Mouse (Mus musculus) adrenal gland, postnatal 14 days (tissue): ENCODE results near the gene Acot7. TPM values are rescaled to one million over a fixed set of nuclear protein-coding genes. Genes with fewer than 3 reads are reported as not detected.

ENCODE experiments used
- DNase-seq: peaks from one replicate; pipeline ENCODE4 v3.0.0; 2021; ENCODE audit warnings: mixed read lengths
- total RNA-seq: library from RNA; stranded (reverse); gene quantifications from 2 replicates; pipeline ENCODE4 v1.2.3, GENCODE M21; 2021

Gene Acot7
- total RNA-seq, 1 experiment from 2014 or later: 32.2 TPM

DNA sequence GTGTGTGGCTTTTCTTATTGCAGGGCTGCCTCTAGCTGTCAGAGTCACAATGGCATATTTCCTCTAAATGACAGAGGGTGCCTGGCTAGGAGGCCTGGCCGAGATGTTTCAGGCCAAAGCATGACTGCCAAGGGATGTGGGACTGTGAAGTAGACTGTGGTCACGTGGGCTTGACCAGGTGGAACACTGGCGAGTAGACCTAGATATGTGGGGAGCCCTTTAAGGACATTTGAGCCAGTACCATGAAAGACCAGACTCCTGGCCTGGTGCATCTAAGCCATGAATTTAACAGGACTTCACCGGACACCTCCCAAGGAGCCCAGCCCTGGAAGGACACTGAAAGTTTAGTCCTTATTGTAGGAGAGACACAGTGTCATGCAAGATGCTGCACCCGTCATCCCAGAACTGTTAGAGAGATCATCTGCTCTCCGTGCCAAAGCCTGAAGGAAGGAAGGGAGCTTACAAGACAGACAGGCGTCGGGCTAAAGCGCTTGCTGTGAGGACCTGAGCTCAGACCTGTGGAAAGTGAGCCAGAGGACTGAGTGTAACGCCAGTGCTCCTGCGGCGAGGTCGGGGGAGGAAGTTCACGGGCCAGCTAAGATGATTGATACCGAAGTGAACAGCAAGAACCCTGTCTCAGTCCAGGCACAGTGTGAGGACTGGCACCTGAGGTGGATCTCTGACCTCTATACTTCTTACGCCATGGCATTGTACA lies 2.2 kb downstream of the Acot7 start:
- DNase-seq: no peak

DNA sequence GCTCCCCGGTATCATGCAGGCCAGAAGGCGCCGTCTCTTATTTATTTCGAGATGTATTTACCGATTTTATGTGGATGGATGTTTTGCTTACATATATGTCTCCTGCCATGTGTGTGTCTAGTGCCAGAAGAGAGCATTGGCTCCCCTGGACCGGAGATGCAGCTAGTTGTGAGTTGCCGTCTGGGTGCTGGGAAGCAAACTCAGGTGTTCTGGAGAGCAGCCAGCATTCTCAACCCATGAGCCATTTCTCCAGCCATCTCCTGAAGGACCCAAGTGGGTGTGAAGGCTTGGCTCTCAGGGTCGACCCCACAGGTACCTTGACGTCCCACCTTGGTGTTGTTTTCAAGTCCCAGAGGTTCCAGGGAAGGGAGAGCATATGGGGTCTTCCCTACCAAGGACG lies 4.3 kb downstream of the Acot7 start:
- DNase-seq: no peak

DNA sequence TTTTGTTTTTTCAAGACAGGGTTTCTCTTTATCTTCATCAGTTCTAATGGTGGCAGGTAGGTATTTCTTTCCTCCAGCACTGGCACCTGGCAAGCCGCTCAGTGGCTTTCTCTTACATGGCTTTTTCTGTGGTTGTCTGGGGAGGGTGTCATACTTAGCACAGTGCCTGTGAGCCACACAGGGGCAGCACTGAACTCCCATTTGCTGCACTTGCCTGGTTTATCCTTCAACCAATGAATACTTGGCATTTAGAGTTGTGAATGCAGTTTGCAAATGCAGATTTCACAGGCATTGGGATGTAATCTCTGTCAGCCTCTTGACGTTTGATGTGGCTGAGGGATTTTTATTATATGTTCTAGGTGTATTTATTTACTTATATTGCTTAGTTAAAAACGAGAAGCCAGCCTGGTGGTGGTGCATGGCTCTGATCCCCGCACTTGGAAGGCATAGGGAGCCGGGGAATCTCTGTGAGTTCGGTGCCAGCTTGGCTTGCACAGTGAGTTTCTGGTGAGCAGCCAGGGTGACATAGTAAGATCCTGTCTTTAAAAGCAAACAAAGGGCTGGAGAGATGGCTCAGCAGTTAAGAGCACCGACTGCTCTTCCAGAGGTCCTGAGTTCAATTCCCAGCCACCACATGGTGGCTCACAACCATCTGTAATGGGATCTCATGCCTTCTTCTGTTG lies 6.6 kb downstream of the Acot7 start:
- no peak for DNase-seq

DNA sequence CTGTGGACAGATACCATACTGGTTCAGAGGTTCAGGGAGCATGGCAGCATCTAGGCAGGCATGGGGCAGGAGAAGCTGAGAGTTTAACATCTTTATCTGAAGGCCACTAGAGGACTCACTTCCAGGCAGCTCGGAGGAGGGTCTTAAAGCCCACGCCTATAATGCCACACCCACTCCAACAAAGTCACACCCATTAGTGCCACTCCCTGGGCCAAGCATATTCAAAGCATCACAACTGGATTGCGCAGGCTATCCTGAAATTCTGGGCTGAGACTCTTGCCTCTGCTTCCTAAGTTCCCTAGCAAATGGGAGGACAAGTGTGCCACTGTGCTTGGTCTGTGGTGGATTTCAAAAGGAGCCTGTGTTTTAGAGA lies 7.2 kb downstream of the Acot7 start:
- DNase-seq: no peak

DNA sequence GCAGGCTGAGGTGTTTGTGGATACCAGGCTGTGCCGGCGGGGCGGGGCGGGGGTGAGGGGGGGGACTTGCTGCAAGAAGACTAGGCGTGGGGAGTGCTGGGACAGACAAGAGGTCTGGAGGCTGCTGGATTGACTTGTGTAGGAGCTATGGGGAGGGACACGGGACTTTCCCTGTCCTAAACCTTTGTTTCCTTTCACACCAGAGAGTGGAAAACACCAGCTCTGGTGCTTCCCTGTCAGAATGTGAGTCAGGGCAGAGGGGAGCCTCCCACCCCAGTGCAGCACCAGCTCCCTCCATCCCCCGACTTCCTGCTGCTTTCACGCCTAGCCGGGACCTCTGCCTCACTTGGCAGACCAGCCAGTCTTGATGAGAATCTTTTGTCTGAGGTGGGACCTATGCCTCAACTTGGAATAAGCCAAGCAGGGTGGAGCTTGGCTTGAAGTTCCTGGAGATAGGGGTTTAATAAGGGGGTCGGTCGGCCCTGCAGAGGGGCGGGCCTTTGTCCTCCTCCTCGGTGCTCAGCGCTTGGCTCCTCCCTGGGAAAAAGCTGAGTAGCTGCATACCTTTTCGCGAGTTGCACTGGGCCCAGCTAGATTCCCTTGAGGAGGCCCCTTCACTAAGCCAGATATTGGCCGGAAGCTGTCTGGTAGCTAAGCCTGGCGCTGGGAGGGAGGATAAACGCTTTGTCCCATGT lies 7.7 kb downstream of the Acot7 start:
- DNase-seq: peak; percentile 39

DNA sequence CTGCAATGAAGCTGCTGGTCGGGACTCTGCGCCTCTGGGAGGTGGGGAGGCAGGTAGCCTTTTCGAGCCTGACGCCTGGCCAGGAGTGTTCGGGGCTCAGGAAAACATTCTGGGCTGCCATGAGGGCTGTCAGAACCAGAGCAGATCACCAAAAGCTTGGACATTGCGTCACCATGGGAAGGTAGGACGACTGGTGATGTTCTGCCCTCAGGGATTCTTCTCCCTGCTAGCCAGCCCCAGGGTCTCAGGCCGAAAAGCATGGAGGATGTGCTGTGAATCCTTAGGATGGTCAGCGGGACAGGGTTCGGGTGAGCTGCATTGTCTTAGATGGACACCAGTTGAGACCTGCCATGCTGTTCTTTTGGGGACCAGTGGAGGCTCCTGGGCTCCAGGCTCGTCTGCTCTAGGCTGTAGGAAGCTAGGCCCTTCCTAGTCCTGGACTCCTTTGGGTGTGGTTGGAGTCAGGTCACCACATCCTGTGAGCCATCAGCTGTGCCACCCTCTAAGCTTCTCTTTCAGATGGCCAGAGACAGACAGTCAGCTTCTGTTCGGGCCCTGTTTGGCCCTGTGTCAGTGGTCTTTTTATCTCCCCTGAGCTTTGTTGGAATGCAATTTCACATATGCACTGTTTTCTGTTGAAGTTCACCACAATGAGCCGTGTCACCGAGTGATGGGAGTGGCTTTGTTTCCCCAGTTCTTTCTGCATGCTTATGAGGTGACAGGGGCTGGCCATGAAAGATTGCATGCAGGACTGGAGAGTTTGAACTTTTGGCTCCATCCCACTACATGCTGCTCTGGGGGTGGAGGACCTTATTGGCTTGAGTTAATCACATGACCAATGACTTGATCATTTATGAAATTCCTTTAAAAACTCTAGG lies 8.5 kb downstream of the Acot7 start:
- no peak for DNase-seq

DNA sequence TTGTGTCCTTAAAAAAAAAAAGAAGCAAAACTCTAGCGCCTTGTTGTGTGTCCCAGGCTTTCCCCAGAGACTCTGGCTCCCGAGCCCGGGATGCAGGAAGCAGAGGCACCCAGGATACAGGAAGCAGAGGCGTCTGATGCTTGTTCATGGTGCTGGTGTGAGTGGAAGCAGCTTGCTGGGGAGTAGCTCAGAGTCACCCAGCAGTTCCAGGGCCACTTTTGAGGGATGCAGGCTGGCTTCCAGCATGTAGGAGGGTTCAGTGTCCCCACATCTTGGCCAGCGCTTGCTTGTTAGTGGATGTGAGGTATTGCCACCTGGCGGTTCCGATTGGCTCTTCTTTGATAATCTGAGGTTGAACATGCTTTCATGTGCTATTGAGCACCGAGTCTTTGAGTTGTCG lies 9.2 kb downstream of the Acot7 start:
- no peak for DNase-seq

DNA sequence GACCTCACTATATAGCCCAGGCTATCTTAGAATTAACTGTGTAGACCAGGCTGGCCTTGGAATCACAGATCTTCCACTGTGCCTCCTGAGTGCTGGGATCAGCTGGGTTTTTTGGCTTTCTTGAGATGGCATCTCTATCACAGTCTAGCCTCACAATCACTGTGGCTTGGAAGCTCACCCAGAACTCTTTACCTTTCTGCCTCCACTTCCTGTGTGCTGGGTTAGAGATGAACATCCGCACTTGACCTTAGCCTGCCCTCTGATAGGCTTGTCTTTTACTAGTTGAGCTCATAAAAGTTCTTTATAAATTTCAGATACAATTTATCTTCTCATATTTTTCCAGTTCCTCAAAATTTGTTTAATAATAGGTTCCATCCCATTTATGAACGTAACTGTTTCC lies 10.7 kb downstream of the Acot7 start:
- no peak for DNase-seq

DNA sequence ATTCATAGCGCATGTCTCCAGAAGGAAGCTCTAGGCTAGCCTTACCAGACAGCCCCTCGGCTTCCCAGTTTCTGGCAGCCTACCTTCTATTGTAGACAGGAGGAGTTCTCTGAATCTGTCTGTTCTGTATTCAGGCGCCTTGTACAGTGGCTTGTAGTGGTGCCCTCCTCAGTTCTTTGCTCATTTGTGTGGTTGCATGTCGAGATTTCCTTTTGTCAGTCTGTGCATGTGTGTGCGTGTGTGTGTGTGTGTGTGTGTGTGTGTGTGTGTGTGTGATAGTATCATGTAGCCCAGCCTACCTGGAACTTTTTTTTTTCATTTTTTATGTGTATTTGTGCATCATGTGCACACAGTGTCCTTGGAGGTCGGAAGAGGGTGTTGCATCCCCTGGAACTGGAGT lies 11.1 kb downstream of the Acot7 start:
- DNase-seq: no peak

DNA sequence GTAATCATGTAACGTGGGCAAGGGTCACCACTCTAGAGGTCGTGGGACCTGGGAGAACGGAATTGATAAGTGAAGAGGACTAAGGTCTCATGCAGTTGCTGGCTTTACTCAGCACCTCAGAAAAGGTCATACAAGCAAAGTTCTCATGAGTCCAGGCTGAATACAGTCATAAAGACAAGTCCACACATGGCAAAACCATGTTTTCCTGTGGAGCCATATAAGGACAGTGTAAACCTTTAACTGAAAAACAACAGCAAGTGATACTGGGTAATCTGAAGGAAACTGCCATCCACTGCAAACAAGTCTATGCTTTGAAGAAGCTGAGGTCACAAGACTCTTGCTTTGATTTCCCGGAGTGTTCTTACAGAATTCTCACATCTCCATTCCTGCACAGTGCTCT lies 11.8 kb downstream of the Acot7 start:
- no peak for DNase-seq

DNA sequence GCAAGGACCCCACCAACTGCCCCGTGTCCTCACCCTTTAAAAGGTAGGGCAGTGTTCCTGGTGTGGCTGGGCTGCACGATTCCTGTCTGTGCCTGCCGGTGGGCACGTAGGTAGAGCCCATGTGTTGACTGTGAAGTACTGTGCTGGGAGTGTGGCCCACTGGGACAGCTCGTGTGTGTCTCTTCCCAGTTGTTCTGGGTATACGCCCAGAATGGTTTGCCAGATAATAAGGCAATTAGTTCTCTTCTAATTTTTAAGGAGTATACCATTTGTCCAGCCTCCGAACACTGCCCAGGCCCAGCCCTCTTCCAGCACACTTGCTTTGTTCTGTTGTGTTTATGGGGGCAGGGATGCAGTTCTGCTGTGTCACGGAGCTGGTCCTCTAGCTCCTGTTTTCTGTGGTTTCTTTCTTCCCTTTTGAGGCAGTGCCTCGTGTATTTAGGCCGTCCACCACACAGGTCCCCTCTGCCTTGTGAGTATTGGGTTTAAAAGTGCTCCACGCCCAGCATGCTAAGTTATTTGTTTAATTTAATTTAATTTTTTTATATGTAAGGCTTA lies 12.2 kb downstream of the Acot7 start:
- no peak for DNase-seq

DNA sequence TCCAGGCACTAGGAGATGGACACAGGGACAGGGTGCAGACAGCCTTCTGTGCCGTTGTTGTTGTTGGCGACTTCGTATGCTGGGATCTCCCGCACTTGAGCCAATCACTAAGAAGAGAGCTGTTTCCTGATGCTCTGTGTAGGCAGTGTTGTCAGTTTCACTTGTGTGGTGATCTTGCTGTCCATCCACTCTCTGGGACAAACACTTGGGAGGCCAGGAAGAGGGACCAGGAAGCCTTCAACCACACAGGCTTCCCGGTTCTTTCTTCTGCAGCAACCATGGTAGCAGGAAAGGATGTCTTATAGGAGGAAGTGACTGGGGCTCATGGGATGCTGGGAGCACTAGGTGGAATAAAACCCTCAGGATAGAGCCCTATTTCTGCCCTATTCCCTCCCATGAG lies 12.8 kb downstream of the Acot7 start:
- DNase-seq: no peak

DNA sequence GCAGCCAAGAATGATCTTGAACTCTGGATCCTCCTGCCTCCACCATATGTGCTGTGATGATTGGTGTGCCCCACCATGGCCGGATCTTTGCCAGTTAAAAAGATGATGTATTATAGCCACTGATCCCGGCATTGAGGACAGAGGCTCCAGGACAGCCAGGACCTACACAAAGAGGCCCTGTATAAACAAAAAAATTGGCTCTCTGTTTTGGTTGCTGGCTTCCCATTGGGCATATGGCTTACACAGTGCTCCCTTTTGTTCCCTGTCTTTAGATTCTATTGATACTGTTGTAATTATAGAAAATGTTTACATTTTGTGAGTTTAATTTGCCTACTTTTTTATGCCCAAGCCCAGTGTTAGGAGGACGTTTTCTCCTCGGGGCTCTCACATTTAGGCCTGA lies 14.6 kb downstream of the Acot7 start:
- no peak for DNase-seq

DNA sequence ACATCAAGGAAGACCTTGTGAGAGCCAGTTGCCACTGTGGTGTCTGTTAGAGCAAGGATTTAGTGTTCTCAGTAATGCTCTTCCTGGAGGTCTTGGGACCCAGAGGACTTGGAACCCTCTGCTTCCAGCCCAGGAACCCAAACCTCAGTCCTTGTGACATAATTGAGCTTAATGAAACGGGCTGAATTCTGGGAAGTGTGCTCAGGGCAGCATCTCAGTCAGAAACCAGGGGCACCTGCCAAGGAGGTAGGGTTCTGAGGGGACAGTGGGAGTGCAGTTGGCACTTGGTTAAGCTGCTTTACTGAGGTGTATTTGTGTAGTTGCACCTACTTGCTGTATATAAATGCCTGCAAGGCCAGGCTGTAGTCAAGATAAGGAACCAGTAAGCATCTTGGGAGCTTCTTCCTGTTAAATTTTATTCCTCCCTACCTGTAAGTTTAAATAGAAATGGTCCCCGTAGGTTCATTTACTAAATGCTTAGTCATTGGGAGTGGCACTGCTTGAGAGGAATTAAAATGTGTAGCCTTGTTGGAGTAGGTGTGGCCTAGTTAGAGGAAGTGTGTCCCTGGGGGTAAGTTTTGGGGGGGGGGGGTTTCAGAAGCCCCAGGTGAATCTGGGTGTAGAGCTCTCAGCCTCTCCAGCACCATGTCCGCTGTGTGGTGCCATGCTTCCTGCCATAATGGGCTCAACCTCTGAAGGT lies 16.7 kb downstream of the Acot7 start:
- DNase-seq: no peak

DNA sequence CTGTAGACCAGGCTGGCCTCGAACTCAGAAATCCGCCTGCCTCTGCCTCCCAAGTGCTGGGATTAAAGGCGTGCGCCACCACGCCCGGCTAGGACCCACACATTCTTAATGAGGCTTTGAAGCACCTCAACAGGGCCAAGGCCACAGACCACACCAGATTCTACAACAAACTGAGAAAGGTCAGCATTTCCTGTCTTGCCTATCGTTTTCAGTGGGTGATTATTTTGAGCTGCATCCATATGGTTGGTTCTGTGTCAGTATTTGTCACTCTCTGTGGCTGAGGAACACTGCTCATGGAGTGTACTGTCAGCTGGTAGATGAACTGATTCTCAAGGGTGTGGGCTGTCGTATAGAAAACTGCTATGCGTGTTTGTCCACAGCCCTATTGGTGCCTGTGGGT lies 18.3 kb downstream of the Acot7 start:
- DNase-seq: no peak

DNA sequence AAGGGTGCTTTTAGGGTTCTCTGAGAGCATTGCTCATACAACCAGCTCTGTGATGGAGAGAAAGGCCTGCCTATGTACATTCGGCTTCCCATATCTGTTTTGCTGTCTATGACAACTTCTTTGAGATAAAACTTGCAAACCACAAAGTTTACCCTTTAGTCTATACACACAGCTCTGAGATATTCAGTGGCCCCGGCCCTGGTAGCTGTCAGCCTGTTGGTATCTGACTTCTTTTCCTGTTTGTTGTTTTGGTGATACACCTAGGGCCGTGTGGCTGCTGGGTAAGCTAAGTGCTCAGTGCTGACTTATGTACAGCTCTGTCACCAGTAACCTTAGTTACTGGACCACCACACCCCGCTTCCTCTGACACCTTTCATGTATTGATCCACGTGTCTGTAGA lies 19.6 kb downstream of the Acot7 start:
- DNase-seq: no peak

DNA sequence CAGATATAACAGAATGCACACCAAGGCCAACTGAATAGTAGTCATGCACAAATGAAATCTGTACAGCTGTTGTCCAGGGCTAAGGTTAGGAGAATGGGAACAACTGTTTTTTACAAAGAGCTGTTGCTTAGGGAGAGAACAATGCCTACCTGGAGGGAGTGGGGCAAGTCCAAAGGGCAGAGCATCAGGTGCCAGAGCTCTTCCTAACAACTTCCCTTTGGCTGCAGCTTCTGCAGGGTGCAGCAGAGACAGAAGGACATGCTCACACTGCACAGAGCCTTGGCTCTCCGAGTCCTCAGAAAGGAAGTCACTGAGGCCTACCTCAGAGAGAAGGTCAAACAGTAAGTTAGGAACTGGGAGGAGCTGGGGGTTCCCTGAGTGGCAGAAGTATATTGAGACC lies 21.7 kb downstream of the Acot7 start:
- DNase-seq: no peak

DNA sequence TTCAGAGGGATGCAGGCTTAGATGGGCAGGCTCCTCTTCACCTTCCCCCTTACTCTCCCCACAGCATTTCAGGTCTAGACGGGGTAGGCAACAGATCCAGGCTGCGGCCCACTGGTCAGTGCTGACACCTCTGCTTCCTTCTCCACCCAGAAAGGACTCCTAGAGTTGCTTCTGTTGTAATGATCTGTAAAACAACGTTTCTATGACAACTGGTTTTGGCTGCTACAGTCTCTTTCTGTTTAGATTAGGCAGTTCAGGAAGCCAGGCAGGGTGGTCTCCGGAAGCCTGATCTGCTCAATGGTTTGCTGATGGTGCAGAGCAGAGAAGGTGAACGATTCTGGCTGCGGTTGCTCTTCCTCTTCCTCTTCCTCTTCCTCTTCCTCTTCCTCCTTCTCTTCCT lies 23.6 kb downstream of the Acot7 start:
- DNase-seq: no peak

DNA sequence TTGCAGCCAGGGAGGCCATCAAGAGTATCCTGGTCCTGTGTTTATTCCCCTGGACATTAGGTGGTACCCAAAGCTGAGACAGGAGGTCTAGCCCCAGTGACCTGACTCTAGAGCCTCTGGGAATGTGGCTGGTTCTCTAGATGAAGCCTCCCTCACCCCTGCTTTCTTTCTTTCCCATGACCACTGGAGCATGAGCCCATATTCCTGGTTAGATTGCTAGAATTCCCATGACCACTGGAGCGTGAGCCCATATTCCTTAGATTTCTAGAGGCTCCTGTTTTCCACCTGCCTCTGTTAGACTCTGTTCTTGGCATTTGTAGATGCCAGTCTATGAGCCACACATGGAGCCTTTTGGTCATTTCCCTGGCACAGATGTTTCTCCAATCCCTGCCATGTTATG lies 24.5 kb downstream of the Acot7 start:
- DNase-seq: no peak

DNA sequence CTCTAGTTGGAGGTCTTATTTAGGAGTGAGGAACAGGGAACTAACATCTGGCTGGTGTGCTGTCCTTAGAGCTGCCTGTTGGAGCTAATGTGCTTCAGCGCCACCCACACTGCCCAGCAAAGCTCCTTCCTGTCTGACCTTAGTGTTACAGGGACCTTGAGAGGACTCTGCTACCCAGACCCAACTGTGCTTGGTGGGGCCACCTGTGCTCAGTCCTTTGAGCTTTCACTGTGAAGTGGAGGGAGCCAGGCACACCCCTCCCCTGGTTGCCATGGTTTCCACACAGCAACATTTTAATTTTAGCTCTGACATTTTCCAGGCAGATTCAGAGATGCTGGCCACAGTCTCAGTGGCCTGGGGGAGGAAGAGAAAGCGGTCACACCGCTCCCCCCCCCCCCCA lies 25.0 kb downstream of the Acot7 start:
- peak; percentile 38 for DNase-seq

DNA sequence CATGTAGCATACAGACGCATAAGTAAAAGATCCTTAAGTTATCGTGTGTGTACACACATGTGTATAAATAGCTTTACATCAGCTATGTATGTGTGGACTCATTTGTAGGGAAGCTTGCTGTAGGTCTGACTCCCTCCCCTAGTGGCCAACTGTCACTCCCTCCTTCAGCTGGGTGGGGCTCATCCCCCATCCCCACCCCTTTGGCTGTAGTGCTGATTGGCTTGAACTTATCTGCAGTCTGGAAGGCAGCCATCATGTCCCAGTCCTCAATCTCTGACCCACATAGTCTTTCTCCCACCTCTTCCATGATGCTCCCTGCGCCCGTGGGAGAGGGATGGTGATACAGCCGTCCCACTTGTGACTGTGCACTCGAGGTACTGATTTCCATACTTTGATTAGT lies 26.7 kb downstream of the Acot7 start:
- DNase-seq: no peak

DNA sequence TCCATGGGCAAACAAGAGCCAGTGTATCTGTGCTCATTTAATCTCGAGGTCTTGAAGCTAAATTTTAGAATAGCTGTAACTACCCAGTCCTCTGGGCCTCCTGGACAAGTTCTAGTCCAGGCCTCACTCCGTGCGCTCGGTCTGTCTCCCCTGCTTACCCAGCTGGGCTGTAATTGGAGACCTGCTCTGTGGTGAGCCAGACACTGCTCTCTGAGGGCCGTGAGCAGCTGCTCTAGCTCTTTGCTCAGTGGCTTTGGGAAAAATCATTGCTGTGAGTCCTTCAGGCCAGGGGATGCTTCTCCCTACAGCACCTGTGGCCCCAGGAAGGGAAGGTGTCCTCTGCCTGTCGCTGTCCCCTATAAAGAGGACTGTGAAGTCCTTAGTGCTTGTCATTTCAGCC lies 28.3 kb downstream of the Acot7 start:
- DNase-seq: no peak
